Mouse (Mus musculus) hindbrain, postnatal 0 days (tissue): ENCODE measurements around the gene Olfr315. TPM values are rescaled to one million over a fixed set of nuclear protein-coding genes. Genes with fewer than 3 reads are reported as not detected.
"Not testable (repeated sequence)": the region's sequence is repeated elsewhere in the genome, so short reads cannot be mapped to it uniquely, and the experiment has no call there.

ENCODE experiments used
- ATAC-seq: fragments of 200-750 bp; cut with Nextera tagmentation; 2 replicates; pipeline ENCODE4 v1.8.0; 2017; ENCODE audit warnings: mild to moderate bottlenecking, moderate TSS enrichment, moderate library complexity
- DNase-seq: peaks from one replicate; pipeline ENCODE4 v3.0.0-alpha.2; 2015; ENCODE audit warnings: low spot score
- H3K27ac ChIP-seq: fragments of 300-500 bp; sonication (generic); 2 replicates; pipeline ENCODE4 v1.5.1; 2014; ENCODE audit warnings: mild to moderate bottlenecking
- H3K27me3 ChIP-seq: fragments of 300-500 bp; sonication (generic); 2 replicates; pipeline ENCODE4 v1.6.1; 2014; ENCODE audit warnings: low read length, mixed read lengths; ENCODE audit not compliant: insufficient read depth
- H3K36me3 ChIP-seq: fragments of 300-500 bp; sonication (generic); 2 replicates; pipeline ENCODE4 v1.6.1; 2014; ENCODE audit warnings: low read length, mixed read lengths; ENCODE audit not compliant: insufficient read depth
- H3K4me1 ChIP-seq: fragments of 300-500 bp; sonication (generic); 2 replicates; pipeline ENCODE4 v1.6.1; 2014; ENCODE audit warnings: antibody characterized with exemption, low read length, mixed read lengths; ENCODE audit not compliant: insufficient read depth
- H3K4me2 ChIP-seq: fragments of 300-500 bp; sonication (generic); 2 replicates; pipeline ENCODE4 v1.6.1; 2014; ENCODE audit warnings: low read depth, mild to moderate bottlenecking, low read length, moderate library complexity, mixed read lengths
- H3K4me3 ChIP-seq: fragments of 300-500 bp; sonication (generic); 2 replicates; pipeline ENCODE4 v1.5.1; 2014; ENCODE audit warnings: low read length
- H3K9ac ChIP-seq: fragments of 300-500 bp; sonication (generic); replicated peaks from 2 replicates; pipeline ENCODE4 v1.6.1; 2014; ENCODE audit warnings: mild to moderate bottlenecking, low read length, moderate library complexity, mixed read lengths
- H3K9me3 ChIP-seq: fragments of 300-500 bp; sonication (generic); 2 replicates; pipeline ENCODE4 v1.6.1; 2016; ENCODE audit warnings: low read length, mixed read lengths
- CTCF ChIP-seq: IDR thresholded peaks from 2 replicates; pipeline ENCODE4 v1.5.1; 2016; ENCODE audit warnings: antibody characterized with exemption, control low read depth, low read depth
- WGBS: fragments of 180-500 bp; shearing (Covaris S2); extraction: QIAGEN DNeasy Blood & Tissue Kit; methylation state at CpG from one replicate; pipeline ENCODE4 v1.1.7; 2014; 5-methylcytosine and 5-hydroxymethylcytosine counted together
- polyA plus RNA-seq: library from polyadenylated mRNA; unstranded; fragments of >200 nt; fragmentation: Nextera tagmentation; extraction: Ambion mirVana; gene quantifications from 2 replicates; pipeline ENCODE4 v1.2.1, GENCODE M21; 2015
- total RNA-seq: library from RNA; depleted of rRNA; stranded (reverse); fragments of >200 nt; gene quantifications from 2 replicates; pipeline ENCODE4 v1.2.3, GENCODE M21; 2014

Olfr315 gene
- total and polyA plus RNA-seq, 2 experiments from 2014 or later = not detected

- no peak for ATAC-seq
- no peak overlapping the region for H3K4me2 ChIP-seq
- H3K4me1 ChIP-seq = no peaks in the 10 kb centered on the region
- no peak overlapping the region for H3K9ac ChIP-seq
- DNase-seq = no peak
- H3K27ac ChIP-seq = no peak overlapping the region
- no peaks in the 10 kb centered on the region for H3K27me3 ChIP-seq
- no peak for TF ChIP-seq CTCF
- no peak overlapping the region for H3K4me3 ChIP-seq
- no peaks in the 10 kb centered on the region for H3K9me3 ChIP-seq
- WGBS = 97% methylated on average over 2 of the region's 2 CpGs
- no peaks in the 10 kb centered on the region for H3K36me3 ChIP-seq
Observed at GRCm38 (mm10) chr11:58795856-58796255, 22.9 kb downstream of the Olfr315 start.

GRCm38 (mm10) chr11:58796850-58797249 is 23.9 kb downstream of the Olfr315 start:
- H3K27me3 ChIP-seq = no peaks in the 10 kb centered on the region
- H3K36me3 ChIP-seq = no peaks in the 10 kb centered on the region
- H3K4me2 ChIP-seq = no peak overlapping the region
- H3K4me1 ChIP-seq = 0 out of 2 replicates have a peak, but pooled peaks cover 6% of the 10 kb centered on the region
- no peak for TF ChIP-seq CTCF
- no peak for DNase-seq
- H3K9me3 ChIP-seq = no peaks in the 10 kb centered on the region
- no peak overlapping the region for H3K4me3 ChIP-seq
- H3K27ac ChIP-seq = no peak overlapping the region
- no peak overlapping the region for H3K9ac ChIP-seq
- WGBS = 65% methylated on average over 7 of the region's 7 CpGs
- ATAC-seq = no peak

- no peak for ATAC-seq
- no peaks in the 10 kb centered on the region for H3K36me3 ChIP-seq
- no peaks in the 10 kb centered on the region for H3K27me3 ChIP-seq
- 0 out of 2 replicates have a peak, but pooled peaks cover 8% of the 10 kb centered on the region for H3K4me1 ChIP-seq
- no peak overlapping the region for H3K9ac ChIP-seq
- no peak overlapping the region for H3K4me2 ChIP-seq
- H3K27ac ChIP-seq = no peak overlapping the region
- no peak overlapping the region for H3K4me3 ChIP-seq
- no peak for DNase-seq
- WGBS = 78% methylated on average over 5 of the region's 5 CpGs
- H3K9me3 ChIP-seq = no peaks in the 10 kb centered on the region
- no peak for TF ChIP-seq CTCF
Observed at GRCm38 (mm10) chr11:58799747-58800146, 26.8 kb downstream of the Olfr315 start.

GRCm38 (mm10) chr11:58801558-58802228 is 28.7 kb downstream of the Olfr315 start, which contains the start of gene Fam183b:
Gene Fam183b, minus strand, starts transcription at chr11:58801960.
- Histone ChIP-seq H3K9ac (no peak within 1 kb of the TSS), H3K27me3 (no peaks in the 10 kb centered on the region), H3K27ac (no peak within 1 kb of the TSS), H3K4me2 (peak within 1 kb of the TSS; percentile 33), H3K9me3 (no peaks in the 10 kb centered on the region), H3K36me3 (no peaks in the 10 kb centered on the region), H3K4me3 (no peak within 1 kb of the TSS), H3K4me1 (0 out of 2 replicates have a peak, but pooled peaks cover 8% of the 10 kb centered on the region)
- no peak for TF ChIP-seq CTCF
- DNase-seq (peak; percentile 77), ATAC-seq (peak; percentile 84)
- 22% methylated on average over 14 of the region's 14 CpGs for WGBS

- ATAC-seq = no peak
Observed at GRCm38 (mm10) chr11:58803871-58804270, 30.9 kb downstream of the Olfr315 start.

GRCm38 (mm10) chr11:58804393-58804792 is 31.4 kb downstream of the Olfr315 start:
- H3K9ac ChIP-seq = no peak overlapping the region
- ATAC-seq (no peak), DNase-seq (no peak)
- 0 out of 2 replicates have a peak, but pooled peaks cover 8% of the 10 kb centered on the region for H3K4me1 ChIP-seq
- no peaks in the 10 kb centered on the region for H3K9me3 ChIP-seq
- no peak overlapping the region for H3K4me2 ChIP-seq
- no peak overlapping the region for H3K4me3 ChIP-seq
- WGBS = 77% methylated on average over 2 of the region's 2 CpGs
- no peak overlapping the region for H3K27ac ChIP-seq
- H3K36me3 ChIP-seq = no peaks in the 10 kb centered on the region
- H3K27me3 ChIP-seq = no peaks in the 10 kb centered on the region
- TF ChIP-seq CTCF = no peak

More at GRCm38 (mm10) chr11:58803871-58804270, 30.9 kb downstream of the Olfr315 start:
- H3K9me3 ChIP-seq = no peaks in the 10 kb centered on the region
- no peak overlapping the region for H3K4me3 ChIP-seq
- DNase-seq = no peak
- H3K27me3 ChIP-seq = no peaks in the 10 kb centered on the region
- no peak for TF ChIP-seq CTCF
- WGBS = 76% methylated on average over 4 of the region's 4 CpGs
- H3K36me3 ChIP-seq = no peaks in the 10 kb centered on the region
- H3K9ac ChIP-seq = no peak overlapping the region
- H3K27ac ChIP-seq = no peak overlapping the region
- H3K4me1 ChIP-seq = 0 out of 2 replicates have a peak, but pooled peaks cover 8% of the 10 kb centered on the region
- no peak overlapping the region for H3K4me2 ChIP-seq

- peak; percentile 58 for TF ChIP-seq CTCF
- WGBS = 12% methylated on average over 1 of the region's 1 CpGs
Observed at GRCm38 (mm10) chr11:58812001-58812400, 39.0 kb downstream of the Olfr315 start.

GRCm38 (mm10) chr11:58814700-58815099 is 41.7 kb downstream of the Olfr315 start, which contains the start of gene Olfr313:
Gene Olfr313, plus strand, starts transcription at chr11:58815000.
- H3K27ac ChIP-seq, H3K4me1 ChIP-seq, H3K36me3 ChIP-seq, H3K9ac ChIP-seq, H3K27me3 ChIP-seq, H3K4me2 ChIP-seq, ATAC-seq, DNase-seq, H3K9me3 ChIP-seq, H3K4me3 ChIP-seq: not testable (repeated sequence)
- WGBS = 54% methylated on average over 1 of the region's 1 CpGs

More at GRCm38 (mm10) chr11:58812001-58812400, 39.0 kb downstream of the Olfr315 start:
- H3K27ac ChIP-seq = no peak overlapping the region
- no peak overlapping the region for H3K4me2 ChIP-seq
- H3K4me1 ChIP-seq = no peaks in the 10 kb centered on the region
- H3K36me3 ChIP-seq = no peaks in the 10 kb centered on the region
- ATAC-seq (no peak), DNase-seq (peak; percentile 8)
- no peaks in the 10 kb centered on the region for H3K27me3 ChIP-seq
- no peaks in the 10 kb centered on the region for H3K9me3 ChIP-seq
- H3K4me3 ChIP-seq = no peak overlapping the region
- H3K9ac ChIP-seq = no peak overlapping the region
